Mouse (Mus musculus) layer of hippocampus, postnatal 36 days (tissue): Measurements from ENCODE around the gene Hoxa10. TPM values are rescaled to one million over a fixed set of nuclear protein-coding genes. Genes with fewer than 3 reads are reported as not detected.

Experiments
- DNase-seq, 2 experiments: peaks; one replicate each; pipeline ENCODE4 v3.0.0; 2022
- total RNA-seq, 2 experiments: library from RNA; stranded (reverse); gene quantifications; 2 replicates each; pipeline ENCODE4 v1.2.3; 2021

Gene Hoxa10
- total RNA-seq, 2 experiments from 2014 or later = not detected

- no peak for DNase-seq
Observed at GRCm38 (mm10) chr6:52245040-52245756, 4.5 kb upstream of the Hoxa10 start.

GRCm38 (mm10) chr6:52244471-52245039, 3.9 kb upstream of the Hoxa10 start:
- DNase-seq = no peak

- DNase-seq = no peak
Observed at GRCm38 (mm10) chr6:52243681-52244121, 3.0 kb upstream of the Hoxa10 start.

- DNase-seq = no peak
Observed at GRCm38 (mm10) chr6:52242801-52243332, 2.2 kb upstream of the Hoxa10 start.

- DNase-seq = no peak
Observed at GRCm38 (mm10) chr6:52241001-52241621, 457 bp upstream of the Hoxa10 start.

GRCm38 (mm10) chr6:52239625-52240388, 847 bp downstream of the Hoxa10 start:
- DNase-seq = no peak

GRCm38 (mm10) chr6:52238976-52239375, 1.7 kb downstream of the Hoxa10 start:
- no peak for DNase-seq

GRCm38 (mm10) chr6:52238155-52238545, 2.5 kb downstream of the Hoxa10 start:
- no peak for DNase-seq

- no peak for DNase-seq
Observed at GRCm38 (mm10) chr6:52237346-52238154, 3.1 kb downstream of the Hoxa10 start.

- DNase-seq = no peak
Observed at GRCm38 (mm10) chr6:52236806-52237205, 3.8 kb downstream of the Hoxa10 start.

- DNase-seq = no peak
Observed at GRCm38 (mm10) chr6:52235866-52236265, 4.8 kb downstream of the Hoxa10 start.

- DNase-seq = no peak
Observed at GRCm38 (mm10) chr6:52235267-52235666, 5.4 kb downstream of the Hoxa10 start.

GRCm38 (mm10) chr6:52234428-52235140, 6.1 kb downstream of the Hoxa10 start:
- no peak for DNase-seq

GRCm38 (mm10) chr6:52233546-52234427, 6.9 kb downstream of the Hoxa10 start:
- no peak for DNase-seq

GRCm38 (mm10) chr6:52232984-52233545, 7.6 kb downstream of the Hoxa10 start:
- DNase-seq = no peak

- no peak for DNase-seq
Observed at GRCm38 (mm10) chr6:52232568-52232965, 8.1 kb downstream of the Hoxa10 start.

- DNase-seq = no peak
Observed at GRCm38 (mm10) chr6:52231885-52232567, 8.6 kb downstream of the Hoxa10 start.

GRCm38 (mm10) chr6:52230516-52231165, 10.0 kb downstream of the Hoxa10 start, which contains the start of gene Hoxa9:
Gene Hoxa9, minus strand, starts transcription at chr6:52231089.
- DNase-seq = no peak
